Mouse (Mus musculus): ENCODE measurements around the gene Gba. TPM values are rescaled to one million over a fixed set of nuclear protein-coding genes. Genes with fewer than 3 reads are reported as not detected.

Gene Gba
- total RNA-seq, 2 experiments from 2014 or later, result 39.7 to 50.5 TPM

- ATAC-seq (replicated peaks; ENCODE audit: poor library complexity, severe bottlenecking), result no peak
These were observed 20.8 kb upstream of the Gba start for GRCm38 (mm10) chr3:89181749-89182500.

- ATAC-seq (replicated peaks; ENCODE audit: poor library complexity, severe bottlenecking), result peak; percentile 57
These were observed 20.1 kb upstream of the Gba start for GRCm38 (mm10) chr3:89182531-89183057.

GRCm38 (mm10) chr3:89183058-89183958 is 19.4 kb upstream of the Gba start, which contains the start of gene Fam189b:
Fam189b (plus strand) TSS chr3:89183143.
- peak; percentile 83 for ATAC-seq (replicated peaks; ENCODE audit: poor library complexity, severe bottlenecking)

GRCm38 (mm10) chr3:89183959-89184315 is 18.8 kb upstream of the Gba start:
- no peak for ATAC-seq (replicated peaks; ENCODE audit: poor library complexity, severe bottlenecking)

DNA sequence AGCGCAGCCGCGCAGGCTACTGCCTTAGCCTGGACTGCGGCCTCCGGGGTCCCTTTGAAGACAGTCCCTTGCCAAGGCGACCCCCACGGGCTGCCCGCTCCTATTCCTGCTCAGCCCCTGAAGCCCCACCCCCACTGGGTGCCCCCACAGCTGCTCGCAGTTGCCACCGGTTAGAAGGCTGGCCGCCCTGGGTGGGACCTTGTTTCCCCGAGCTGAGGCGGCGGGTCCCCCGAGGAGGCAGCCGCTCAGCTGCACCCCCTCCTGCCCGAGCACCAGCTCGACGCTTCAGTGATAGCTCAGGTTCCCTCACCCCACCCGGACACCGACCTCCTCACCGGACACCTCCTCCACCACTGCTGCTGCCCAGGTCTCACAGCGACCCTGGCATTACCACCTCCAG is 15.5 kb upstream of the Gba start:
- ATAC-seq (replicated peaks; ENCODE audit: poor library complexity, severe bottlenecking), result no peak

- ATAC-seq (replicated peaks; ENCODE audit: poor library complexity, severe bottlenecking), result no peak
These were observed 14.8 kb upstream of the Gba start for GRCm38 (mm10) chr3:89187690-89188477.

DNA sequence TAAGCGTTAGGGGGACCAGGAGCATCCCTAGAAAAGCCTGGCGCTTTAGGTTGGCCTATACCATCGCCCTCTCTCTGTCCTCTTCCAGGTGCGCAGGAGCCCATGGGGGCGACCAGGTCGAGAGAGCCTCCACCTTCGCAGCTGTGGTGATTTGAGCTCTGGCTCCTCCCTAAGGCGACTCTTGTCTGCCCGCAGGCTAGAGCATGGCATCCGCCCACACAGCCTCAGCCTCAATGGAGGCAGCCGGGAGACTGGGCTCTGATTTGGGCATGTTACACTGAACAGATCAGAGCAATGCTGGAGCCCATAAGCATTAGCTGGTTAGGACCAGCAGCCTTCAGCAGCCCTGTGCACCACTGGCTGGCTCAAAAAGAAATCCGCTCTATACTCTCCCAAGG is 14.3 kb upstream of the Gba start:
- no peak for ATAC-seq (replicated peaks; ENCODE audit: poor library complexity, severe bottlenecking)

DNA sequence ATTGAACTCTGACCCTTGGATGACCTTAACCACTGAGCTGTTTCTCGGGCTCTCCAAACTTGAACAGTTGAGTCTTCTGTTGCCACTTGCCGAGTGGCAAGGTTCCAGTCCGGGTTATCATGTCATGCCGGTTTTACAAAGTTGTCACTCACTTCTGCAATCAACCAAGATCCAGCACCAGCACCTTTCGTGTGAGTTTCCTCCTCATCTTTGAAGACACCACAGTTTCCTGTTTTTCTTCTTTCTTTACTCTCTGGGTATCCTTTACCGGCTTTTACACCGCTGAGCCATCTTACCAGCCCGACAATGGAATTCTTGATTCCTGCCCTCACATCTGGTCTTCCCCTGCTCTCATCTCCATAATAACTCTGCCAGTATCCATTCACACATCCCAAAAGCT is 12.3 kb upstream of the Gba start:
- ATAC-seq (replicated peaks; ENCODE audit: poor library complexity, severe bottlenecking), result peak; percentile 44; the same call in 1 of the 2 replicates

DNA sequence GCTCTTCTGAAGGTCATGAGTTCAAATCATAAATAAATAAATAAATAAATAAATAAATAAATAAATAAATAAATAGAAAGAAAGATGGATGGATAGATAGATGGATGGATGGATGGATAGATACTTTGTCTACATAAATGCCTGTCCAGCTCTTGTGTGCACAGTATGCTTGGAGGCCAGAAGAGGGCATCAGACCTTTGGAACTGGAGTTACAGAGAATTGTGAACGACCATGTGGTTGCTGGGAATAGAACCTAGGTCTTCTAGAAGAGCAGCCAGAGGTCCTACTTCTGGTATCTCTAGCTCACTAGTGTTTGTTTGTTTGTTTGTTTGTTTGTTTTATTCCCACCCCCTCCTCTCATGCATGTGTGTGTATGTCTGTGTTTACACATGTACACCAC is 9.4 kb upstream of the Gba start:
- ATAC-seq (replicated peaks; ENCODE audit: poor library complexity, severe bottlenecking), result no peak

GRCm38 (mm10) chr3:89193853-89194252 is 8.9 kb upstream of the Gba start:
- ATAC-seq (replicated peaks; ENCODE audit: poor library complexity, severe bottlenecking), result no peak; the same call in 1 of the 2 replicates

- peak; percentile 96 for ATAC-seq (replicated peaks; ENCODE audit: poor library complexity, severe bottlenecking)
These were observed 6.5 kb upstream of the Gba start for GRCm38 (mm10) chr3:89195979-89196877.

DNA sequence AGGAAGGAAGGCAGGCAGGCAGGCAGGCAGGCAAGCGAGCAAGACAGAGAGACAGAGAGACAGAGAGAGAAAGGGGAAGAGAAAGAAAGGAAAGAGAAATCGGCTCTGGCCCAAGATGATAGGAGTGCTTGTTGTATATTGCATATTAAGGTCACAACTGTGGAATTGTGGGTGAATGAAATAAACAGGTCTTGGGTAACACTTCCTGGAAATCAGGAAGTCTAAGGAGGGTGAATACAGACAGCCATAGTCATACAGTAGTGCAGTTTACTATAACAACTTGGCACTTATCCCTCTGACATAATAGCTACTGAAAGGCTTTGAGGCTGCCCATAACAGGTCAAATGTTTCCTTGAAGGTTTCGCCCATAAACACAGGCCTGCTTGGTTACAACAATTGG is 2.9 kb upstream of the Gba start:
- peak; percentile 50 for ATAC-seq (replicated peaks; ENCODE audit: poor library complexity, severe bottlenecking)

- no peak for ATAC-seq (replicated peaks; ENCODE audit: poor library complexity, severe bottlenecking)
These were observed 400 bp downstream of the Gba start for GRCm38 (mm10) chr3:89203142-89203514.

- ATAC-seq (replicated peaks; ENCODE audit: poor library complexity, severe bottlenecking), result no peak
These were observed 3.4 kb downstream of the Gba start for GRCm38 (mm10) chr3:89206079-89206478.

DNA sequence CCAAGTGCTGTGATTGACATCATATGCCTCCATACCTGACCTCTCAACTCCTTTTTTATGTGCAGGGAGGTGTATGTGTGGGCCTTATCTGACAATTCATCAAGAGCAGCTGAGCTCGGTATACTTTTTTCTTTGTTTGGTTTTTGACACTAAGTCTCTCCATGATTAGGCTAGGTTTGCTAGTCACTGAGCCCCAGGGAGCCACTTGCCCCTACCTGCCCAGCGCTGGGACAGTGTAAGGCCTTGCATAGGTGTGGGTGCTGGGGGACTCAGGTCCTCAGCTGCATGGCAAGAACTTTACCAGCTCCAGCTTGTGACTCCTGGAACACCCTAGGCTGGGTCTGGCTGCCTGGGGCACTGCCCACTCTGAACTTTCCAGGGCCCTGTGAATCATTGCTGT is 4.0 kb downstream of the Gba start:
- ATAC-seq (replicated peaks; ENCODE audit: poor library complexity, severe bottlenecking), result no peak

DNA sequence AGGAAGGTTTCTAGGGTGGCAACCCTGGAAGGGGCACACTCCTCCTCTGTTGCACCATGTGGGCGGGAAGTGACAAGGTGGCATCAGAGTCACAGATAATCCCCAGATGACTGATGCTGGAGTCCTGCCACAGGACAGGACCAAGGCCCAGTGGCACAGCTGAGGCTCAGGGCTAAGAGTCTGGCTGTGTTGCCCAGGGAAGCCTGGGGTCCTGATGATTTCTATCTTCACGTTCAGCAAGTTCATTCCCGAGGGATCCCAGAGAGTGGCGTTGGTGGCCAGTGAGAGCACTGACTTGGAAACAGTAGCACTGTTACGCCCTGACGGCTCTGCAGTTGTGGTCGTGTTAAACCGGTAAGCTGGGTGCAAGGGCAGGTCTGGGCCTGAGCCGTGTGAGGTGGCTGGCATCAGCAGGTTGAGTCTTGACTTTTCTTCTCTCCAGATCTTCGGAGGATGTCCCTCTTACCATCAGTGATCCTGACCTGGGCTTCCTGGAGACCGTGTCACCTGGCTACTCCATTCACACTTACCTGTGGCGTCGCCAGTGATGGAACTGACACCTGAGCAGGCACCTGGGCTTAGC is 5.4 kb downstream of the Gba start:
- no peak for ATAC-seq (replicated peaks; ENCODE audit: poor library complexity, severe bottlenecking)

GRCm38 (mm10) chr3:89208736-89209135 is 6.0 kb downstream of the Gba start:
- no peak for ATAC-seq (replicated peaks; ENCODE audit: poor library complexity, severe bottlenecking)

DNA sequence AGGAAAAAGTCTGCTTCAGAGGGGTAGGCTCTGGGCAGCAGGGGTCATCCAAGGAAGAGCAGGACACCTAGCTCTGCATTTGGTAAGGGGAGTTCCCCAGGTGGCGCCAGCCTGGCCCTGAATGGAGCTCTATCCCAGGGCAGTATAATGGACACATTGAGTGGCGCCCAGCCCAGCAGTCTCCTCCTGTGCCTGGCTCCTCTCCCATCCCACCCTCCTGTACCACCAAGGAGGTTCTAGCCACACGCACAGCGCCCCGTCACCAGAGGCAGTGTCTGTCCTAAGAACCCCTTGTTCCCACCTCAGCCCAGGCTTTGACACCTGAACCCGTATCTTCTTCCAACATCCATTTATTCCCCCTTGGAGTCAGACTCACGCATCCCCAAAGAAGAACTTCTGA is 7.0 kb downstream of the Gba start:
- no peak for ATAC-seq (replicated peaks; ENCODE audit: poor library complexity, severe bottlenecking)

GRCm38 (mm10) chr3:89210162-89210561 is 7.4 kb downstream of the Gba start:
- peak; percentile 20 for ATAC-seq (replicated peaks; ENCODE audit: poor library complexity, severe bottlenecking)

Measured in granulocyte monocyte progenitor cell, adult 5-6 weeks (primary cell).